Mouse (Mus musculus) heart, adult 2 months (tissue): ENCODE measurements around the gene Hadha. TPM values are rescaled to one million over a fixed set of nuclear protein-coding genes. Genes with fewer than 3 reads are reported as not detected.

Experiments used
- DNase-seq, 2 experiments: peaks; one replicate each; pipeline ENCODE4 v3.0.0; 2021
- H3K27ac ChIP-seq: fragments of 200-600 bp; 2 replicates; pipeline ENCODE4 v1.8.1; 2022
- H3K27me3 ChIP-seq: fragments of 200-500 bp; 2 replicates; pipeline ENCODE4 v1.6.1; 2012; ENCODE audit warnings: mild to moderate bottlenecking, low read length, inconsistent platforms, mixed read lengths; ENCODE audit not compliant: control insufficient read depth, insufficient read depth
- H3K36me3 ChIP-seq: fragments of 200-500 bp; 2 replicates; pipeline ENCODE4 v1.6.1; 2012; ENCODE audit warnings: low read length, inconsistent platforms; ENCODE audit not compliant: control insufficient read depth, insufficient read depth
- H3K4me1 ChIP-seq: fragments of 200-500 bp; 2 replicates; pipeline ENCODE4 v1.6.1; 2011; ENCODE audit warnings: low read length; ENCODE audit not compliant: control insufficient read depth, insufficient read depth
- H3K4me3 ChIP-seq: fragments of 200-600 bp; 2 replicates; pipeline ENCODE4 v1.8.1; 2022
- H3K79me2 ChIP-seq: fragments of 200-500 bp; replicated peaks from 2 replicates; pipeline ENCODE4 v1.6.1; 2012; ENCODE audit warnings: mild to moderate bottlenecking, inconsistent platforms, low read length, moderate library complexity, mixed read lengths; ENCODE audit not compliant: control insufficient read depth, insufficient read depth
- H3K9ac ChIP-seq: fragments of 200-500 bp; 2 replicates; pipeline ENCODE4 v1.6.1; 2012; ENCODE audit warnings: low read depth, mild to moderate bottlenecking, control low read depth, inconsistent platforms, low read length, mixed read lengths
- CTCF ChIP-seq: fragments of 200-600 bp; IDR thresholded peaks from 2 replicates; pipeline ENCODE4 v1.8.1; 2022; ENCODE audit warnings: antibody characterized with exemption, mild to moderate bottlenecking, moderate library complexity
- EP300 ChIP-seq: fragments of 200-500 bp; IDR thresholded peaks from 2 replicates; pipeline ENCODE4 v1.6.1; 2011; ENCODE audit warnings: low read depth, low read length, control low read depth; ENCODE audit not compliant: insufficient read depth
- POLR2A ChIP-seq: fragments of 200-500 bp; IDR thresholded peaks from 2 replicates; pipeline ENCODE4 v1.6.1; 2011; ENCODE audit warnings: mild to moderate bottlenecking, low read depth, low read length, control low read depth; ENCODE audit not compliant: insufficient read depth
- WGBS: fragments of 180-500 bp; shearing (Covaris S2); methylation state at CpG from one replicate; pipeline ENCODE4 v1.1.7; 2018; 5-methylcytosine and 5-hydroxymethylcytosine counted together
- intact Hi-C: fragments of 180-260 bp; cut with DNase I; formaldehyde crosslinking; loops from one replicate; pipeline ENCODE4 v1.15.1; 2025
- polyA plus RNA-seq: library from polyadenylated mRNA; depleted of rRNA; stranded (reverse); fragments of >200 nt; gene quantifications from 2 replicates; pipeline ENCODE4 v1.2.3, GENCODE M21; 2012
- total RNA-seq, 2 experiments: library from RNA; stranded (reverse); gene quantifications; 2 replicates each; pipeline ENCODE4 v1.2.3; 2021

Gene Hadha
- total and polyA plus RNA-seq, 3 experiments: 367 to 1,333 (median 1,174) TPM

- peak overlapping the region; percentile 8 for H3K4me3 ChIP-seq
- peak overlapping the region; percentile 98 for H3K27ac ChIP-seq
- TF ChIP-seq POLR2A (no peak), CTCF (no peak; the same call in 1 of the 2 replicates), EP300 (no peak)
- DNase-seq: no peak
- H3K36me3 ChIP-seq: peaks cover 29% of the 10 kb centered on the region
- H3K79me2 ChIP-seq: peaks cover 6% of the 10 kb centered on the region; the same call in 1 of the 2 replicates
- H3K9ac ChIP-seq: no peak overlapping the region
- peaks cover 4% of the 10 kb centered on the region for H3K4me1 ChIP-seq
- 27% methylated on average over 1 of the region's 1 CpGs for WGBS
- intact Hi-C loops: no loop called here
- no peaks in the 10 kb centered on the region for H3K27me3 ChIP-seq
Observed at GRCm38 (mm10) chr5:30152413-30152812, 2.5 kb downstream of the Hadha start.

GRCm38 (mm10) chr5:30152007-30152406 is 3.0 kb downstream of the Hadha start:
- H3K4me1 ChIP-seq: peaks cover 4% of the 10 kb centered on the region
- H3K79me2 ChIP-seq: peaks cover 6% of the 10 kb centered on the region; the same call in 1 of the 2 replicates
- no peak overlapping the region for H3K9ac ChIP-seq
- H3K27ac ChIP-seq: peak overlapping the region; percentile 98
- TF ChIP-seq POLR2A: no peak
- TF ChIP-seq CTCF: no peak
- TF ChIP-seq EP300: no peak
- 33% methylated on average over 4 of the region's 4 CpGs for WGBS
- no peak for DNase-seq
- no peaks in the 10 kb centered on the region for H3K27me3 ChIP-seq
- peak overlapping the region; percentile 8 for H3K4me3 ChIP-seq
- peaks cover 29% of the 10 kb centered on the region for H3K36me3 ChIP-seq
- intact Hi-C loops: no loop called here

- Histone ChIP-seq H3K9ac (no peak overlapping the region), H3K27ac (no peak overlapping the region), H3K4me3 (no peak overlapping the region), H3K4me1 (peaks cover 3% of the 10 kb centered on the region), H3K27me3 (no peaks in the 10 kb centered on the region), H3K79me2 (peaks cover 6% of the 10 kb centered on the region; the same call in 1 of the 2 replicates), H3K36me3 (peaks cover 41% of the 10 kb centered on the region)
- intact Hi-C loops: no loop called here
- 62% methylated on average over 5 of the region's 5 CpGs for WGBS
- DNase-seq: no peak
- no peak for TF ChIP-seq POLR2A
- TF ChIP-seq EP300: no peak
- no peak for TF ChIP-seq CTCF
Observed at GRCm38 (mm10) chr5:30148133-30148920, 6.6 kb downstream of the Hadha start.

DNA sequence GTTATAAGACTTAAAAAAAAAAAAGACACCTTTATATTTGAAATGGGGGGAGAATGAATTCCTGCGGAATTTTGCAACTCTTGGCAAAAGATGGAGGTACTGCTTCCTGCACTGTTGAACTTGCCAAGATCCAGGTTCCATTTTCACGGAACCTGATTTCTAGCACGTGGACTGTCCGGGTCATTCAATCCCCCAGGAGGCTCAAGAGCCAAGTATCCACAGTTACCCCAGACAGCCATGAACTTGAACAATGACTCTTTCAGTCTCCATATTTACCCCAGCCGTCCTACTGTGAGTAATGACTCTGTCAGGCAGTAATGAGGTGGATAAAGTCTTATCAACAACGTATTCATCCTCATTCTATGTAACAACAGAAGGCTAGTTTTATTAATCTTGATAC is 8.4 kb downstream of the Hadha start:
- 61% methylated on average over 6 of the region's 6 CpGs for WGBS
- TF ChIP-seq POLR2A (no peak), CTCF (no peak), EP300 (no peak)
- no peaks in the 10 kb centered on the region for H3K27me3 ChIP-seq
- peaks cover 44% of the 10 kb centered on the region for H3K36me3 ChIP-seq
- no peak for DNase-seq
- H3K9ac ChIP-seq: no peak overlapping the region
- intact Hi-C loops: no loop called here
- peaks cover 6% of the 10 kb centered on the region; the same call in 1 of the 2 replicates for H3K79me2 ChIP-seq
- H3K4me1 ChIP-seq: peaks cover 3% of the 10 kb centered on the region
- no peak overlapping the region for H3K27ac ChIP-seq
- no peak overlapping the region for H3K4me3 ChIP-seq

DNA sequence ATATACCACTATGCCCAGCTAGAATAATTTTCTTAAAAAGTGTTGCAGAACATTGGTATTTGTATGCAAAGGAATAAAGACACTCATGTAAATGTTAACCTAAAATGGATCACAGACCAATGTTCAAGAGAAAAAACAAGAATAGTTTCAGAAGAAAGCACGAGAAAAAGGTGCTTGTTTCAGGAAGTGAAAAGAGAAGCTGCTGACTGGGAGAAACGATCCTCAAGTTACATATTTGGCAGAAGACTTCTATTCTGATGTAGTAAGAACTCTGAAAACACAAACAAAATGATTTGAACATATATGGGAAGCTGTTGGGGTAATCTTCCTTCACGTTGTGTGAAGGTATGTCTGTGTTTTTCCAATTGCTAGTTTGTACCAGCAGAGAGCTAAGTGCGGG is 16.8 kb downstream of the Hadha start:
- no peak overlapping the region for H3K4me3 ChIP-seq
- DNase-seq: no peak
- peaks cover 3% of the 10 kb centered on the region; the same call in 1 of the 2 replicates for H3K79me2 ChIP-seq
- H3K27me3 ChIP-seq: no peaks in the 10 kb centered on the region
- H3K4me1 ChIP-seq: peaks cover 2% of the 10 kb centered on the region
- no peak overlapping the region for H3K27ac ChIP-seq
- 76% methylated on average over 4 of the region's 4 CpGs for WGBS
- peaks cover 34% of the 10 kb centered on the region for H3K36me3 ChIP-seq
- no peak overlapping the region for H3K9ac ChIP-seq
- TF ChIP-seq POLR2A (no peak), CTCF (no peak), EP300 (no peak)
- intact Hi-C loops: no loop called here

DNA sequence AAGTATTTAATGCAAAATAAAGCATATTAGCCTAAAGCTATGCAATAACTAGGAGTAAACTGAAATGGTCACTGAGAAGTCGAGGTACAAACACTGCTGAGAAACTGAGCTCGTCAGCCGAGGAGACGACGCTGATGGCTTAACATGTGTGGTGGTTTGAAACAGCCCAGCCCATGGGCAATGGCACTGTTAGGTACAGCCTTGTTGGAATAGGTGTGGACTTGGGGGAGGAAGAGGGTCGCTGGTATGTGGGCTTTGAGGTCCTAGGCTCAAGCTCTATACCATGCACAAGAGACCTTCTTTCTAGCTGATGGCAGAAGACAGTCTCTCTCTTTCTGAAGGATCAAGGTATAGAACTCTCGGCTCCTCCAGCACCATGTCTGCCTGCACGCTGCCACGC is 17.7 kb downstream of the Hadha start:
- no peaks in the 10 kb centered on the region for H3K27me3 ChIP-seq
- intact Hi-C loops: no loop called here
- H3K4me1 ChIP-seq: peaks cover 2% of the 10 kb centered on the region
- peaks cover 33% of the 10 kb centered on the region for H3K36me3 ChIP-seq
- H3K9ac ChIP-seq: no peak overlapping the region
- no peak overlapping the region for H3K4me3 ChIP-seq
- 79% methylated on average over 9 of the region's 9 CpGs for WGBS
- H3K27ac ChIP-seq: no peak overlapping the region
- TF ChIP-seq POLR2A (no peak), EP300 (no peak), CTCF (no peak)
- no peak for DNase-seq
- peaks cover 3% of the 10 kb centered on the region; the same call in 1 of the 2 replicates for H3K79me2 ChIP-seq
